Mouse (Mus musculus) cortical plate, adult 2 months (tissue): ENCODE results near the gene Aldh3a2.

Experiments used
- CTCF ChIP-seq: fragments of 200-500 bp; IDR thresholded peaks from 2 replicates; pipeline ENCODE4 v1.5.1; 2011; ENCODE audit warnings: mild to moderate bottlenecking, control low read depth, low read length; ENCODE audit not compliant: insufficient read depth; ENCODE audit errors: extremely low read depth
- POLR2A ChIP-seq: fragments of 200-500 bp; IDR thresholded peaks from 2 replicates; pipeline ENCODE4 v1.6.1; 2011; ENCODE audit warnings: mild to moderate bottlenecking, low read length, control low read depth; ENCODE audit not compliant: insufficient read depth; ENCODE audit errors: extremely low read depth

DNA sequence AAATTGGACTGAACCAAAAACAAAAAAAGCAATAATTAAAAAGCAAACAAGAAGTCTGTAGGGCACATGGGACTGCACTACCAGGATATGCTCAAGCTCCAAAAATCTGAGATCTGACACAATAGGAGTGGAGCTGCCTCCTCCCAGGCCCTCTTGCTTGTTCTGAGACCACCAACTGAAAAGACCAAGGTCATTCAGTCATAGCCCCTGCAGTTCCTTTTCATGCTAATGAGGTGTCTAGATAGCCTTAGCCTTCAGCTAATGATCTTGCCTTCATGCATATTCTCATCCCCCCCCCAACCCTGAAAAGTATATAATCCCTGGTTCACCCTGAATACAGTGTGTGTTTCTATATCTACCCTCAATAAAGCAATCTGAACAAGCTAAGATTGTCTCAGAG is 85.6 kb downstream of the Aldh3a2 start:
- TF ChIP-seq CTCF (no peak), POLR2A (no peak)
